Mouse (Mus musculus): ENCODE data around the gene Clec4b1.
"Not testable (repeated sequence)": the region's sequence is repeated elsewhere in the genome, so short reads cannot be mapped to it uniquely, and the experiment has no call there.

Clec4b1 gene

GRCm38 (mm10) chr6:123049742-123050372 is at the start of gene Clec4b1:
TSS of gene Clec4b1 (plus strand) at chr6:123049962.
- DNase-seq, result no peak

- DNase-seq, result not testable (repeated sequence)
Observed at GRCm38 (mm10) chr6:123004696-123005095, 45.1 kb upstream of the Clec4b1 start.

GRCm38 (mm10) chr6:123005591-123005990 is 44.2 kb upstream of the Clec4b1 start:
- no peak for DNase-seq

- no peak for DNase-seq
Observed at GRCm38 (mm10) chr6:123095125-123095843, 45.5 kb downstream of the Clec4b1 start.

GRCm38 (mm10) chr6:123106128-123106527 is 56.4 kb downstream of the Clec4b1 start, which contains the start of gene Clec4a2:
TSS of gene Clec4a2 (plus strand) at chr6:123106428.
- DNase-seq, result not testable (repeated sequence)
